Mouse (Mus musculus) ES-E14 (cell line): Measurements from ENCODE around the gene Actl6b. TPM values are rescaled to one million over a fixed set of nuclear protein-coding genes. Genes with fewer than 3 reads are reported as not detected.
A peak's percentile ranks its signal among the peaks of the same experiment; 100 is the strongest.

ENCODE experiments used
- DNase-seq: peaks from one replicate; pipeline ENCODE4 v3.0.0-alpha.2; 2013; ENCODE audit warnings: low read depth, low spot score
- H3K27ac ChIP-seq: 2 replicates; pipeline ENCODE4 v1.5.1; 2012; ENCODE audit warnings: low read depth, mild to moderate bottlenecking, low read length, moderate library complexity, mixed read lengths; ENCODE audit not compliant: poor library complexity, insufficient read depth, severe bottlenecking
- H3K36me3 ChIP-seq: 2 replicates; pipeline ENCODE4 v1.6.1; 2012; ENCODE audit warnings: mild to moderate bottlenecking, low read length, moderate library complexity, mixed read lengths; ENCODE audit not compliant: control insufficient read depth, poor library complexity, insufficient read depth, severe bottlenecking
- H3K4me1 ChIP-seq, 2 experiments: fragments of 150-350 bp in 1 of 2; sonication (generic) in 1 of 2; 2 replicates each; pipeline ENCODE4 v1.6.1; 2012; ENCODE audit warnings: low read length in 2 of 2, mild to moderate bottlenecking in 1 of 2, mixed read lengths in 1 of 2; ENCODE audit not compliant: control insufficient read depth in 2 of 2, insufficient read depth in 2 of 2, poor library complexity in 1 of 2
- H3K4me3 ChIP-seq, 2 experiments: fragments of 150-350 bp in 1 of 2; sonication (generic) in 1 of 2; 2 replicates each; pipeline ENCODE4 v1.5.1; 2012; ENCODE audit warnings: low read length in 2 of 2, low read depth in 1 of 2, mild to moderate bottlenecking in 1 of 2, mixed read lengths in 1 of 2; ENCODE audit not compliant: insufficient read depth in 1 of 2, poor library complexity in 1 of 2, severe bottlenecking in 1 of 2
- H3K9ac ChIP-seq: 2 replicates; pipeline ENCODE4 v1.6.1; 2012; ENCODE audit warnings: low read depth, mild to moderate bottlenecking, low read length, mixed read lengths; ENCODE audit not compliant: poor library complexity, insufficient read depth, severe bottlenecking
- H3K9me3 ChIP-seq: fragments of 150-350 bp; sonication (generic); 2 replicates; pipeline ENCODE4 v1.6.1; 2012; ENCODE audit warnings: low read depth, mild to moderate bottlenecking, low read length; ENCODE audit not compliant: control insufficient read depth, insufficient read depth
- CHD2 ChIP-seq: IDR thresholded peaks from 2 replicates; pipeline ENCODE4 v1.6.1; 2014; ENCODE audit warnings: mild to moderate bottlenecking, low read depth, low read length, inconsistent platforms
- HCFC1 ChIP-seq: IDR thresholded peaks from 2 replicates; pipeline ENCODE4 v1.6.1; 2012; ENCODE audit warnings: low read length, inconsistent platforms, borderline replicate concordance; ENCODE audit not compliant: insufficient read depth
- MAFK ChIP-seq: IDR thresholded peaks from 2 replicates; pipeline ENCODE4 v1.6.1; 2014; ENCODE audit warnings: mild to moderate bottlenecking, low read depth, low read length, inconsistent platforms; ENCODE audit not compliant: insufficient read depth
- ZC3H11A ChIP-seq: IDR thresholded peaks from 2 replicates; pipeline ENCODE4 v1.6.1; 2012; ENCODE audit warnings: low read depth, mild to moderate bottlenecking, inconsistent platforms, low read length, borderline replicate concordance
- ZNF384 ChIP-seq: IDR thresholded peaks from 2 replicates; pipeline ENCODE4 v1.6.1; 2012; ENCODE audit warnings: low read depth, low read length, inconsistent platforms
- in situ Hi-C, 2 experiments: fragments of 600-800 bp; cut with MboI; formaldehyde crosslinking; loops; one replicate each; pipeline ENCODE4 v1.15.1; 2025; ENCODE audit warnings: low sequenced_read_pairs in 2 of 2, inconsistent platforms in 1 of 2; ENCODE audit not compliant: unreplicated experiment in 2 of 2
- total RNA-seq: library from RNA; depleted of rRNA; stranded (reverse); fragments of 300-350 nt; gene quantifications from 2 replicates; pipeline ENCODE4 v1.2.3, GENCODE M21; 2012; rRNA removed

Actl6b gene
- total RNA-seq, result not detected in 2 replicates

GRCm38 (mm10) chr5:137553411-137553837 lies at the start of gene Actl6b:
Actl6b (plus strand) TSS chr5:137553517.
- H3K36me3 ChIP-seq, result no peaks in the 10 kb centered on the region
- H3K4me1 ChIP-seq, result 0 out of 4 replicates have a peak, but pooled peaks cover 0 to 2% of the 10 kb centered on the region in 2 experiments
- TF ChIP-seq CHD2, result no peak
- TF ChIP-seq ZC3H11A, result no peak
- TF ChIP-seq HCFC1, result no peak
- no peak for TF ChIP-seq MAFK
- no peak for TF ChIP-seq ZNF384
- DNase-seq, result peak; percentile 84
- no peak within 1 kb of the TSS for H3K9ac ChIP-seq
- H3K9me3 ChIP-seq, result no peaks in the 10 kb centered on the region
- in situ Hi-C loops, result no loop called here
- H3K4me3 ChIP-seq, result peak within 1 kb of the TSS; percentile 14 to 49; a peak in 2 of 4 replicates
- no peak within 1 kb of the TSS for H3K27ac ChIP-seq

DNA sequence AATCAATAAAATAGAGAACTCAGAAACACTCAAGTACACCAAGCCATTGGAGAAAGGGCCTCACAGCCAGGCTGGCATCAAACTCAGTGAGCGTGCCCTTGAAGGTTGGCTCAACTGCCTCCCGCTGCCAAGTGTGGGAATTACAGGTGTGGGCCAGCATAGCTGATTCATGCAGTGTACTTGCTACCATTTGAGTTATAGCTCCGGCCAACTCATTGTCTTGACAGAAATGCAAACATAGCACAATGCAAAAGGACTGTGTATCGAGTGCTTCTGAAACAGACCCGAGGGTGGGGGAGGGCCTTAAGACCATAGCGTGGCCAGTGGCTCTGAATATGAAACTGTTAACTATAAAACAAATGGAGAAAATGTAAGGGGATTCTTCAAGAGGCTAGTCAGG lies 49.3 kb upstream of the Actl6b start:
- DNase-seq, result no peak
- no peaks in the 10 kb centered on the region for H3K9me3 ChIP-seq
- H3K27ac ChIP-seq, result no peak overlapping the region
- no peak overlapping the region for H3K9ac ChIP-seq
- H3K4me3 ChIP-seq, result no peak overlapping the region
- peaks cover 0 to 8% of the 10 kb centered on the region in 2 experiments; a peak in 2 of 4 replicates for H3K4me1 ChIP-seq
- 0 out of 2 replicates have a peak, but pooled peaks cover 3% of the 10 kb centered on the region for H3K36me3 ChIP-seq
- TF ChIP-seq ZNF384 (no peak), MAFK (no peak), ZC3H11A (no peak), HCFC1 (no peak), CHD2 (no peak)
- in situ Hi-C loops, result no loop called here

DNA sequence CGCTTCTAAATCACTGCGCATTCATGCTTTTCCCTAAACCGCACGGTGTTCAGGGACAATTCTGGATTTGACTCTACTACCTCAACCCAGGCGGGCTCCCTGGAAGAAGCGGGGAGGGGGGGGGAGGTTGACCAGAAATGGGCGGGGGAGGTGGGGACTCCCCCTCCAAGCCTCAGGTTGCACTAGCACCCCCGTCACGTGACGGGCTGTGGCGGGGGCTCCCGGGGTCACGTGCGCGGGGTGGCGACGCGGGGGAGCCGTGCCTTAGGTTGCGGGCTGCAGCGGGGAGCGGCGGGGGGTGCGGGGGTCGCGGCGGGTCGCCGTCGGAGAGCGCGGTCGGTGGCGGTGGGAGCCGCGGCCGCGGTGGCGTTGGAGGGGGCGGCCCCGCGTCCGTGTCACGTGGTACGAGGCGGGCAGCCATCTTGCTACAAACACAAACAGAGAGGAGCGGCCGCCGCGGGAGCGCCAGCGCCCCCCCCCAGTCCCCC lies 43.3 kb upstream of the Actl6b start:
- in situ Hi-C loops, result no loop called here

GRCm38 (mm10) chr5:137510573-137511390 lies 42.5 kb upstream of the Actl6b start:
- no peak for DNase-seq
- Histone ChIP-seq H3K9ac (peak overlapping the region; percentile 95), H3K27ac (peak overlapping the region; percentile 92), H3K9me3 (no peaks in the 10 kb centered on the region), H3K4me1 (peaks cover 2 to 13% of the 10 kb centered on the region in 2 experiments; a peak in 3 of 4 replicates), H3K4me3 (peak overlapping the region; percentile 86 to 98), H3K36me3 (peaks cover 6% of the 10 kb centered on the region; the same call in 1 of the 2 replicates)
- TF ChIP-seq ZNF384 (no peak), HCFC1 (no peak), ZC3H11A (no peak), MAFK (no peak), CHD2 (no peak)
- in situ Hi-C loops, result no loop called here

More for the DNA sequence above, 43.3 kb upstream of the Actl6b start:
- H3K9ac ChIP-seq, result peak overlapping the region; percentile 95
- TF ChIP-seq CHD2, result no peak
- no peak for TF ChIP-seq ZNF384
- no peak for TF ChIP-seq HCFC1
- no peak for TF ChIP-seq ZC3H11A
- no peak for TF ChIP-seq MAFK
- no peaks in the 10 kb centered on the region for H3K9me3 ChIP-seq
- peaks cover 6% of the 10 kb centered on the region; the same call in 1 of the 2 replicates for H3K36me3 ChIP-seq
- peak overlapping the region; percentile 86 to 98 for H3K4me3 ChIP-seq
- H3K4me1 ChIP-seq, result peaks cover 2 to 11% of the 10 kb centered on the region in 2 experiments; a peak in 3 of 4 replicates
- H3K27ac ChIP-seq, result peak overlapping the region; percentile 92
- no peak for DNase-seq
